Mouse (Mus musculus): ENCODE results near the gene Gstp2. TPM values are rescaled to one million over a fixed set of nuclear protein-coding genes. Genes with fewer than 3 reads are reported as not detected.
A peak's percentile ranks its signal among the peaks of the same experiment; 100 is the strongest.

Gene Gstp2
- polyA plus RNA-seq, 1 experiment from 2014 or later, result 3.5 TPM

GRCm38 (mm10) chr19:4033298-4033697 lies 12.5 kb downstream of the Gstp2 start:
- H3K9me3 ChIP-seq (ENCODE audit: control insufficient read depth, low read length), result no peaks in the 10 kb centered on the region
- peaks cover 8% of the 10 kb centered on the region for H3K4me1 ChIP-seq (replicated peaks; ENCODE audit: control insufficient read depth, insufficient read depth, low read length)
- H3K4me3 ChIP-seq (ENCODE audit: low read length), result no peak overlapping the region
- no peak overlapping the region for H3K27ac ChIP-seq (ENCODE audit: low read length)
- H3K9ac ChIP-seq (ENCODE audit: low read length), result no peak overlapping the region
- 51% methylated on average over 3 of the region's 3 CpGs for WGBS
- no peaks in the 10 kb centered on the region for H3K27me3 ChIP-seq (ENCODE audit: control insufficient read depth, insufficient read depth, low read depth, low read length)
- no peak overlapping the region for H3K4me2 ChIP-seq (ENCODE audit: low read depth, low read length)
- peaks cover 3% of the 10 kb centered on the region; the same call in 1 of the 2 replicates for H3K36me3 ChIP-seq (ENCODE audit: control insufficient read depth, insufficient read depth, low read length)
- no peak for ATAC-seq (ENCODE audit: low read depth)

- Histone ChIP-seq H3K27ac (ENCODE audit: low read length) (no peak overlapping the region), H3K4me1 (replicated peaks; ENCODE audit: control insufficient read depth, insufficient read depth, low read length) (peaks cover 5% of the 10 kb centered on the region; the same call in 1 of the 2 replicates), H3K27me3 (ENCODE audit: control insufficient read depth, insufficient read depth, low read depth, low read length) (no peaks in the 10 kb centered on the region), H3K36me3 (ENCODE audit: control insufficient read depth, insufficient read depth, low read length) (peaks cover 3% of the 10 kb centered on the region; the same call in 1 of the 2 replicates), H3K9ac (ENCODE audit: low read length) (no peak overlapping the region), H3K9me3 (ENCODE audit: control insufficient read depth, low read length) (no peaks in the 10 kb centered on the region), H3K4me3 (ENCODE audit: low read length) (no peak overlapping the region), H3K4me2 (ENCODE audit: low read depth, low read length) (no peak overlapping the region)
- ATAC-seq (ENCODE audit: low read depth), result no peak
- 45% methylated on average over 7 of the region's 7 CpGs for WGBS
Observed at GRCm38 (mm10) chr19:4032668-4033067, 13.2 kb downstream of the Gstp2 start.

- Histone ChIP-seq H3K9me3 (ENCODE audit: control insufficient read depth, low read length) (peaks cover 2% of the 10 kb centered on the region; the same call in 1 of the 2 replicates), H3K36me3 (ENCODE audit: control insufficient read depth, insufficient read depth, low read length) (no peaks in the 10 kb centered on the region), H3K27ac (ENCODE audit: low read length) (no peak overlapping the region), H3K27me3 (ENCODE audit: control insufficient read depth, insufficient read depth, low read depth, low read length) (no peaks in the 10 kb centered on the region), H3K4me3 (ENCODE audit: low read length) (no peak overlapping the region), H3K4me1 (replicated peaks; ENCODE audit: control insufficient read depth, insufficient read depth, low read length) (no peaks in the 10 kb centered on the region), H3K4me2 (ENCODE audit: low read depth, low read length) (no peak overlapping the region), H3K9ac (ENCODE audit: low read length) (no peak overlapping the region)
- no peak for ATAC-seq (ENCODE audit: low read depth)
Observed at GRCm38 (mm10) chr19:4027576-4027975, 18.2 kb downstream of the Gstp2 start.

GRCm38 (mm10) chr19:4023185-4023584 lies 22.6 kb downstream of the Gstp2 start:
- H3K27ac ChIP-seq (ENCODE audit: low read length), result no peak overlapping the region
- ATAC-seq (ENCODE audit: low read depth), result no peak
- peaks cover 2% of the 10 kb centered on the region; the same call in 1 of the 2 replicates for H3K4me1 ChIP-seq (replicated peaks; ENCODE audit: control insufficient read depth, insufficient read depth, low read length)
- WGBS, result 48% methylated on average over 7 of the region's 7 CpGs
- H3K9ac ChIP-seq (ENCODE audit: low read length), result no peak overlapping the region
- no peaks in the 10 kb centered on the region for H3K36me3 ChIP-seq (ENCODE audit: control insufficient read depth, insufficient read depth, low read length)
- no peaks in the 10 kb centered on the region for H3K27me3 ChIP-seq (ENCODE audit: control insufficient read depth, insufficient read depth, low read depth, low read length)
- H3K4me3 ChIP-seq (ENCODE audit: low read length), result no peak overlapping the region
- H3K4me2 ChIP-seq (ENCODE audit: low read depth, low read length), result no peak overlapping the region
- peaks cover 2% of the 10 kb centered on the region; the same call in 1 of the 2 replicates for H3K9me3 ChIP-seq (ENCODE audit: control insufficient read depth, low read length)

- ATAC-seq (ENCODE audit: low read depth), result peak; percentile 94
Observed at GRCm38 (mm10) chr19:4018743-4019583, 26.9 kb downstream of the Gstp2 start.

GRCm38 (mm10) chr19:4017921-4018587 lies 27.8 kb downstream of the Gstp2 start:
- 0 out of 2 replicates have a peak overlapping the region, but pooled peaks have one; percentile 0 for H3K9ac ChIP-seq (ENCODE audit: low read length)
- no peak overlapping the region for H3K27ac ChIP-seq (ENCODE audit: low read length)
- no peak for ATAC-seq (ENCODE audit: low read depth)
- no peaks in the 10 kb centered on the region for H3K9me3 ChIP-seq (ENCODE audit: control insufficient read depth, low read length)
- peaks cover 2% of the 10 kb centered on the region; the same call in 1 of the 2 replicates for H3K4me1 ChIP-seq (replicated peaks; ENCODE audit: control insufficient read depth, insufficient read depth, low read length)
- no peak overlapping the region for H3K4me3 ChIP-seq (ENCODE audit: low read length)
- WGBS, result 41% methylated on average over 10 of the region's 10 CpGs
- no peak overlapping the region for H3K4me2 ChIP-seq (ENCODE audit: low read depth, low read length)
- H3K36me3 ChIP-seq (ENCODE audit: control insufficient read depth, insufficient read depth, low read length), result no peaks in the 10 kb centered on the region
- H3K27me3 ChIP-seq (ENCODE audit: control insufficient read depth, insufficient read depth, low read depth, low read length), result no peaks in the 10 kb centered on the region

More at GRCm38 (mm10) chr19:4018743-4019583, 26.9 kb downstream of the Gstp2 start:
- Histone ChIP-seq H3K4me2 (ENCODE audit: low read depth, low read length) (no peak overlapping the region), H3K36me3 (ENCODE audit: control insufficient read depth, insufficient read depth, low read length) (no peaks in the 10 kb centered on the region), H3K27ac (ENCODE audit: low read length) (no peak overlapping the region), H3K9ac (ENCODE audit: low read length) (peak overlapping the region; percentile 31; the same call in 1 of the 2 replicates), H3K9me3 (ENCODE audit: control insufficient read depth, low read length) (no peaks in the 10 kb centered on the region), H3K4me3 (ENCODE audit: low read length) (no peak overlapping the region), H3K4me1 (replicated peaks; ENCODE audit: control insufficient read depth, insufficient read depth, low read length) (peaks cover 2% of the 10 kb centered on the region; the same call in 1 of the 2 replicates), H3K27me3 (ENCODE audit: control insufficient read depth, insufficient read depth, low read depth, low read length) (no peaks in the 10 kb centered on the region)
- 24% methylated on average over 18 of the region's 18 CpGs for WGBS

GRCm38 (mm10) chr19:4015635-4016034 lies 30.2 kb downstream of the Gstp2 start:
- Histone ChIP-seq H3K9ac (ENCODE audit: low read length) (no peak overlapping the region), H3K4me3 (ENCODE audit: low read length) (no peak overlapping the region), H3K4me1 (replicated peaks; ENCODE audit: control insufficient read depth, insufficient read depth, low read length) (peaks cover 10% of the 10 kb centered on the region), H3K36me3 (ENCODE audit: control insufficient read depth, insufficient read depth, low read length) (no peaks in the 10 kb centered on the region), H3K9me3 (ENCODE audit: control insufficient read depth, low read length) (no peaks in the 10 kb centered on the region), H3K27ac (ENCODE audit: low read length) (no peak overlapping the region), H3K27me3 (ENCODE audit: control insufficient read depth, insufficient read depth, low read depth, low read length) (no peaks in the 10 kb centered on the region), H3K4me2 (ENCODE audit: low read depth, low read length) (no peak overlapping the region)
- no peak for ATAC-seq (ENCODE audit: low read depth)
- WGBS, result 53% methylated on average over 5 of the region's 5 CpGs

GRCm38 (mm10) chr19:4014802-4015201 lies 31.0 kb downstream of the Gstp2 start:
- ATAC-seq (ENCODE audit: low read depth), result no peak
- peaks cover 10% of the 10 kb centered on the region for H3K4me1 ChIP-seq (replicated peaks; ENCODE audit: control insufficient read depth, insufficient read depth, low read length)
- H3K9me3 ChIP-seq (ENCODE audit: control insufficient read depth, low read length), result no peaks in the 10 kb centered on the region
- H3K9ac ChIP-seq (ENCODE audit: low read length), result no peak overlapping the region
- H3K4me3 ChIP-seq (ENCODE audit: low read length), result no peak overlapping the region
- H3K4me2 ChIP-seq (ENCODE audit: low read depth, low read length), result no peak overlapping the region
- no peaks in the 10 kb centered on the region for H3K27me3 ChIP-seq (ENCODE audit: control insufficient read depth, insufficient read depth, low read depth, low read length)
- H3K36me3 ChIP-seq (ENCODE audit: control insufficient read depth, insufficient read depth, low read length), result peaks cover 3% of the 10 kb centered on the region
- H3K27ac ChIP-seq (ENCODE audit: low read length), result no peak overlapping the region

GRCm38 (mm10) chr19:4013066-4013465 lies 32.8 kb downstream of the Gstp2 start:
- Histone ChIP-seq H3K9ac (ENCODE audit: low read length) (peak overlapping the region; percentile 64), H3K4me2 (ENCODE audit: low read depth, low read length) (peak overlapping the region; percentile 55), H3K27me3 (ENCODE audit: control insufficient read depth, insufficient read depth, low read depth, low read length) (no peaks in the 10 kb centered on the region), H3K27ac (ENCODE audit: low read length) (0 out of 2 replicates have a peak overlapping the region, but pooled peaks have one; percentile 10), H3K36me3 (ENCODE audit: control insufficient read depth, insufficient read depth, low read length) (peaks cover 12% of the 10 kb centered on the region), H3K4me1 (replicated peaks; ENCODE audit: control insufficient read depth, insufficient read depth, low read length) (peaks cover 8% of the 10 kb centered on the region), H3K4me3 (ENCODE audit: low read length) (peak overlapping the region; percentile 93), H3K9me3 (ENCODE audit: control insufficient read depth, low read length) (no peaks in the 10 kb centered on the region)
- peak; percentile 18 for ATAC-seq (ENCODE audit: low read depth)
- 12% methylated on average over 9 of the region's 9 CpGs for WGBS
